Mouse (Mus musculus) kidney, postnatal 0 days (tissue): ENCODE results near the gene Adar. TPM values are rescaled to one million over a fixed set of nuclear protein-coding genes. Genes with fewer than 3 reads are reported as not detected.

Experiments
- ATAC-seq: fragments of 200-750 bp; cut with Nextera tagmentation; replicated peaks from 2 replicates; pipeline ENCODE4 v1.8.0; 2017; ENCODE audit warnings: low read depth, moderate number of reproducible peaks, moderate TSS enrichment, moderate library complexity; ENCODE audit not compliant: low FRiP score
- DNase-seq: peaks from one replicate; pipeline ENCODE4 v3.0.0-alpha.2; 2016; ENCODE audit warnings: low spot score
- H3K27ac ChIP-seq: fragments of 300-500 bp; sonication (generic); 2 replicates; pipeline ENCODE4 v1.5.1; 2014; ENCODE audit warnings: mild to moderate bottlenecking
- H3K27me3 ChIP-seq: fragments of 300-500 bp; sonication (generic); 2 replicates; pipeline ENCODE4 v1.6.1; 2014; ENCODE audit warnings: low read length, mixed read lengths; ENCODE audit not compliant: insufficient read depth
- H3K36me3 ChIP-seq: fragments of 300-500 bp; sonication (generic); 2 replicates; pipeline ENCODE4 v1.6.1; 2014; ENCODE audit warnings: low read length, mixed read lengths; ENCODE audit not compliant: insufficient read depth
- H3K4me1 ChIP-seq: fragments of 300-500 bp; sonication (generic); replicated peaks from 2 replicates; pipeline ENCODE4 v1.6.1; 2014; ENCODE audit warnings: antibody characterized with exemption, low read length, mixed read lengths; ENCODE audit not compliant: insufficient read depth
- H3K4me2 ChIP-seq: fragments of 300-500 bp; sonication (generic); 2 replicates; pipeline ENCODE4 v1.6.1; 2014; ENCODE audit warnings: mild to moderate bottlenecking, low read length, moderate library complexity, mixed read lengths
- H3K4me3 ChIP-seq: fragments of 300-500 bp; sonication (generic); replicated peaks from 2 replicates; pipeline ENCODE4 v1.5.1; 2014; ENCODE audit warnings: low read depth, low read length
- H3K9ac ChIP-seq: fragments of 300-500 bp; sonication (generic); 2 replicates; pipeline ENCODE4 v1.6.1; 2014; ENCODE audit warnings: low read depth, low read length
- H3K9me3 ChIP-seq: fragments of 300-500 bp; sonication (generic); replicated peaks from 2 replicates; pipeline ENCODE4 v1.6.1; 2016; ENCODE audit warnings: low read length, inconsistent platforms, mixed read lengths
- CTCF ChIP-seq: IDR thresholded peaks from 2 replicates; pipeline ENCODE4 v1.5.1; 2016; ENCODE audit warnings: antibody characterized with exemption, low read depth, mild to moderate bottlenecking, moderate library complexity
- WGBS: fragments of 180-500 bp; shearing (Covaris S2); extraction: QIAGEN DNeasy Blood & Tissue Kit; methylation state at CpG from one replicate; pipeline ENCODE4 v1.1.7; 2014; 5-methylcytosine and 5-hydroxymethylcytosine counted together
- polyA plus RNA-seq: library from polyadenylated mRNA; unstranded; fragments of >200 nt; fragmentation: Nextera tagmentation; extraction: Ambion mirVana; gene quantifications from 2 replicates; pipeline ENCODE4 v1.2.1, GENCODE M21; 2015

The Adar gene
- polyA plus RNA-seq, 1 experiment from 2014 or later, result 9.6 TPM

GRCm38 (mm10) chr3:89784991-89785753 lies 70.3 kb downstream of the Adar start:
- no peak overlapping the region for H3K9ac ChIP-seq
- no peaks in the 10 kb centered on the region for H3K27me3 ChIP-seq
- H3K9me3 ChIP-seq, result no peaks in the 10 kb centered on the region
- WGBS, result 13% methylated on average over 11 of the region's 11 CpGs
- H3K27ac ChIP-seq, result no peak overlapping the region
- ATAC-seq, result peak; percentile 73
- DNase-seq, result peak; percentile 86
- H3K4me2 ChIP-seq, result no peak overlapping the region
- H3K4me1 ChIP-seq, result no peaks in the 10 kb centered on the region
- H3K4me3 ChIP-seq, result no peak overlapping the region
- peak; percentile 95 for TF ChIP-seq CTCF
- peaks cover 36% of the 10 kb centered on the region for H3K36me3 ChIP-seq

- Histone ChIP-seq H3K9ac (no peak overlapping the region), H3K27me3 (no peaks in the 10 kb centered on the region), H3K36me3 (peaks cover 25% of the 10 kb centered on the region), H3K27ac (no peak overlapping the region), H3K4me2 (no peak overlapping the region), H3K4me3 (no peak overlapping the region), H3K9me3 (no peaks in the 10 kb centered on the region), H3K4me1 (no peaks in the 10 kb centered on the region)
- 81% methylated on average over 6 of the region's 6 CpGs for WGBS
- no peak for TF ChIP-seq CTCF
- ATAC-seq (no peak), DNase-seq (no peak)
Measured at GRCm38 (mm10) chr3:89786275-89786674, 71.5 kb downstream of the Adar start.

- WGBS, result 81% methylated on average over 16 of the region's 16 CpGs
Measured at GRCm38 (mm10) chr3:89788680-89789352, 74.0 kb downstream of the Adar start.

GRCm38 (mm10) chr3:89794616-89795015 lies 79.8 kb downstream of the Adar start:
- ATAC-seq (no peak), DNase-seq (no peak)
- 64% methylated on average over 2 of the region's 2 CpGs for WGBS
- Histone ChIP-seq H3K9me3 (no peaks in the 10 kb centered on the region), H3K27ac (no peak overlapping the region), H3K4me2 (no peak overlapping the region), H3K4me3 (no peak overlapping the region), H3K9ac (no peak overlapping the region), H3K4me1 (0 out of 2 replicates have a peak, but pooled peaks cover 2% of the 10 kb centered on the region), H3K27me3 (no peaks in the 10 kb centered on the region), H3K36me3 (no peaks in the 10 kb centered on the region)
- TF ChIP-seq CTCF, result no peak

More at GRCm38 (mm10) chr3:89788680-89789352, 74.0 kb downstream of the Adar start:
- Histone ChIP-seq H3K4me1 (no peaks in the 10 kb centered on the region), H3K4me2 (no peak overlapping the region), H3K27ac (no peak overlapping the region), H3K4me3 (no peak overlapping the region), H3K36me3 (no peaks in the 10 kb centered on the region; the same call in 1 of the 2 replicates), H3K9ac (no peak overlapping the region), H3K27me3 (no peaks in the 10 kb centered on the region), H3K9me3 (no peaks in the 10 kb centered on the region)
- no peak for TF ChIP-seq CTCF
- DNase-seq, result no peak
- ATAC-seq, result no peak

- no peak overlapping the region for H3K9ac ChIP-seq
- 0 out of 2 replicates have a peak, but pooled peaks cover 3% of the 10 kb centered on the region for H3K4me1 ChIP-seq
- no peaks in the 10 kb centered on the region for H3K27me3 ChIP-seq
- H3K36me3 ChIP-seq, result no peaks in the 10 kb centered on the region
- ATAC-seq (no peak), DNase-seq (peak; percentile 16)
- H3K9me3 ChIP-seq, result no peaks in the 10 kb centered on the region
- no peak overlapping the region for H3K4me2 ChIP-seq
- peak; percentile 41; the same call in 1 of the 2 replicates for TF ChIP-seq CTCF
- WGBS, result 77% methylated on average over 5 of the region's 5 CpGs
- H3K27ac ChIP-seq, result no peak overlapping the region
- H3K4me3 ChIP-seq, result no peak overlapping the region
Measured at GRCm38 (mm10) chr3:89795746-89796145, 80.9 kb downstream of the Adar start.

- Histone ChIP-seq H3K9ac (no peak overlapping the region), H3K4me1 (0 out of 2 replicates have a peak, but pooled peaks cover 3% of the 10 kb centered on the region), H3K9me3 (no peaks in the 10 kb centered on the region), H3K36me3 (no peaks in the 10 kb centered on the region), H3K27me3 (no peaks in the 10 kb centered on the region), H3K4me2 (no peak overlapping the region), H3K4me3 (no peak overlapping the region), H3K27ac (no peak overlapping the region)
- peak; percentile 15 for DNase-seq
- no peak for TF ChIP-seq CTCF
- ATAC-seq, result no peak
- 28% methylated on average over 4 of the region's 4 CpGs for WGBS
Measured at GRCm38 (mm10) chr3:89796358-89796757, 81.5 kb downstream of the Adar start.
